Mouse (Mus musculus): ENCODE data around the gene Trp73. TPM values are rescaled to one million over a fixed set of nuclear protein-coding genes. Genes with fewer than 3 reads are reported as not detected.

The Trp73 gene
- total RNA-seq, 2 experiments from 2014 or later = 0.30 to 0.50 TPM

- intact Hi-C loops (cut with DNase I) = loop anchor here (5.0 kb wide), 1 partner anchor 83 kb away; the partner anchor contains the start of gene Smim1
- no peak for DNase-seq (ENCODE audit: low spot score in 2 of 2)
These were observed 30.2 kb downstream of the Trp73 start for GRCm38 (mm10) chr4:154109850-154110243.

GRCm38 (mm10) chr4:154109216-154109849 is 30.7 kb downstream of the Trp73 start:
- intact Hi-C loops (cut with DNase I) = loop anchor here (5.0 kb wide), 1 partner anchor 82 kb away; the partner anchor contains the start of gene Smim1
- DNase-seq (ENCODE audit: low spot score in 2 of 2) = peak; percentile 17 to 74

- DNase-seq (ENCODE audit: low spot score in 2 of 2) = no peak
- intact Hi-C loops (cut with DNase I) = loop anchor here (5.0 kb wide), 1 partner anchor 79 kb away; the partner anchor contains the start of gene Smim1
These were observed 33.4 kb downstream of the Trp73 start for GRCm38 (mm10) chr4:154106497-154107061.

- intact Hi-C loops (cut with DNase I) = loop anchor here (1.0 to 5.0 kb wide), 2 partner anchors 40 to 78 kb away; partner anchors contain the start of gene Smim1
These were observed 34.5 kb downstream of the Trp73 start for GRCm38 (mm10) chr4:154105381-154106001.

DNA sequence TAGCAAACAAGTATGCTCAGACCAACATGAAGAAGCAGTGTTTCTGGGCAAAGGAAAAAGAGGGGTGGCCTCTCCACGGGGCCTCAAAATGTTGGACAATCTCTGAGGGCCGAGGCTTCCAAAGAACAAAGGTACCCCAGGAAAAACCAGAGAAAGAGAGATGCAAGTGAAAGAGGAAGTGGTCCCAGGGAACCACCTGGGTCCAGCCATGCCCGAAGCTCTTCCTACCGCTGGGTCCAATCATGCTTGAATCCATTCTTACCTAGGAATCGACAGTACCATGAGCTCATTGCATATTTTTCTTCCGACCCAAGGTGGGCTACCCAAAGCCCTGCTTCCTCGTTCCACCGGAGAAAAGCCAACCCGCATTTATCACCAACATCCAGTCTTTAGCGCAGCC is 36.1 kb downstream of the Trp73 start:
- no peak for DNase-seq (ENCODE audit: low spot score in 2 of 2)
- intact Hi-C loops (cut with DNase I) = no loop called here

More at GRCm38 (mm10) chr4:154105381-154106001, 34.5 kb downstream of the Trp73 start:
- DNase-seq (ENCODE audit: low spot score in 2 of 2) = peak; percentile 48 to 67

DNA sequence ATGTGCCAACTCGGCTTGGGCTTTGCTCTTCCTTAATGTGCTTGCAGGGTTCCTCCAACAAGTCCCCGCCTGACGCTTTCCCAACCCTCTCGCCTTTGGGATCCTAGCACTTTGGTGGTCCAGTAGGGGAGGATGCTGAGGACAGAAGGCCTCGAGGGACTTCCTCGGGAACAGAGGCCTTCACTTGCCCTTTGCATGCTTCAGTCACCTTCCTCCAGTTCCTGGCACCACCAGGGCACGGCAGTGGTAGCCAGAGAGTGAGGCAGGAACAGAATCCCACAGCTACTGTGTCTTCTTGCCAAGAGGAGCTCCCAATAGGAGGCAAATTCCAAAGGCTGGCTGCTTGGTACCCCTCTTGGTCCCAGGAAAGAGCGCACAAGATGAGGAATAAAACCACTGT is 36.6 kb downstream of the Trp73 start:
- no peak for DNase-seq (ENCODE audit: low spot score in 2 of 2)
- intact Hi-C loops (cut with DNase I) = no loop called here

GRCm38 (mm10) chr4:154099361-154099760 is 40.6 kb downstream of the Trp73 start:
- no peak for DNase-seq (ENCODE audit: low spot score in 2 of 2)
- intact Hi-C loops (cut with DNase I) = no loop called here

DNA sequence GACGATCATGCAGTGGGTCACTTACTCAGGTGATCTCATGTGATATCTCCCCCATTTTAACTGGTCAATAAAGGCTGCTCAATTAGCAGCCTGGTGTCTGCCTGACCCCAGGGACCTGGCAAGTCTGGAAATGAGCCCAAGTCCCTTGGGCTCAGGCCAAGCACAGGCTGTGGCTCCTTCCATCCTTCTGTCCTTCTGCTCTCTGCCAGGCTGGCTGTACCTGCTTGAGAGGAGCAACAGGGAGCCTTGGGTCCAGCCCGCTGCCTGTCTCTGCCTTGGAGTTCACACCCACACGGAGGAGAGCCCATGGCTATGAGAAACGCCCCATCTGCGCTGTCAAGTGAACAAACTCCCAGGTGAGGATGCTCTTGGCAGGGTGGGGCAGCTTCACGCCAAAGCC is 43.9 kb downstream of the Trp73 start:
- no peak for DNase-seq (ENCODE audit: low spot score in 2 of 2)
- intact Hi-C loops (cut with DNase I) = no loop called here

DNA sequence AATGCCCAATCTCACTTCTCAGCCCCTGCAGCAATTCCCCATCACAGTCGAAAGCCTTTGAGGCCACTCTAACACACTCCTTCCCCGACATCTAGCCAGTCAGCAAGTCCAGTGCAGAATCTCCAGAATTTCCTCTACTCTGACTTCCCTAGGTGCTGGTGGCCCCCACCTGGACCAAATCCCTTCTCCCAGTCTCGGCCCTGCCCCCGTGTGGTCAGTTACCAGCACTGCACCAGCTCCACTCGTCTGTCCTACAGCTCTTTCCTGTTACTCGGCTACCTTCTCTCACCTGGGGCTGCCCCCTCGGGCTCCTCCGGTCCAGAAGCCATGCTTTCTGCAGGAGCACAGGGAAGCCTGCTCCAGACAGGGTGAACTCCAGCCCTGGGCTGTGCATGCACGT is 46.8 kb downstream of the Trp73 start:
- intact Hi-C loops (cut with DNase I) = no loop called here
- peak in 1 of 2 experiments; percentile 20 for DNase-seq (ENCODE audit: low spot score in 2 of 2)

DNA sequence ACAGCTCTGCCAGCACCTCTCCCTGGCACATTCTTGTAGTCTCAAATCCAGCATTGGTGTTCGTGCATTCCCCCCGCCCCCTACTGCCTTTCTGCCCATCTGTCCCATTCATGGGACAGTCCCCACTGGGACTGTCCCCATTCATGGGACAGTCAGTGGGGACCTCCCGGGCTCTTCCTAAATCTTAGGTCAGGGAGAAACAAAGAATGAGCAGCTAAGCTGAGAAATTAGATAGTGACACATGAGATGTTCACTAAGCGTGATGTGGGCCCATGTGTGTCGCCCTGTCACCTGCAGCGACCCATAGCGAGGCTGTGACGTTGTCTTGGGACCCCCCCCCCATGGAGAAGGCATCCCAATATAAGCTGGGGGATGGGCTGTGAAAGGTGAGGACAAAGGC is 48.7 kb downstream of the Trp73 start:
- no peak for DNase-seq (ENCODE audit: low spot score in 2 of 2)
- intact Hi-C loops (cut with DNase I) = no loop called here

DNA sequence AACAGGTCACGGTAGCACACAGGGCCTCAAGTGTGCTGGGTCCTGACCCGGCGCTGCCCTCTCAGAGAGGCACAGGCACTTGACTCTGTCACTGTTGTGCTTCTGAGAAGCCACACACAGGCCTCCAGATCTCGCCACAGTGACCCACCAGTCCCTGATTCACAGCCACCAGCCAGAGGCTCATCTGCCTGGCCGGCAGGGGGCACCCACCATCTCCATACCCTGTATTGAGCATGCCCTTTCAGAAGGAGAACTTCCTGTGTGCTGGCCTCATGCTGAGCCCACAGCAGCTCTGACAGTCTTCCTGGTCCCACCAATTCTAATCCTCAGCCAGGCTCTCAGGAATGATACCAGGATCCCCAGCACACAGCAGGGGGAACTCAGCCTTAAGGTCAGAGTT is 50.8 kb downstream of the Trp73 start:
- DNase-seq (ENCODE audit: low spot score in 2 of 2) = no peak
- intact Hi-C loops (cut with DNase I) = no loop called here

DNA sequence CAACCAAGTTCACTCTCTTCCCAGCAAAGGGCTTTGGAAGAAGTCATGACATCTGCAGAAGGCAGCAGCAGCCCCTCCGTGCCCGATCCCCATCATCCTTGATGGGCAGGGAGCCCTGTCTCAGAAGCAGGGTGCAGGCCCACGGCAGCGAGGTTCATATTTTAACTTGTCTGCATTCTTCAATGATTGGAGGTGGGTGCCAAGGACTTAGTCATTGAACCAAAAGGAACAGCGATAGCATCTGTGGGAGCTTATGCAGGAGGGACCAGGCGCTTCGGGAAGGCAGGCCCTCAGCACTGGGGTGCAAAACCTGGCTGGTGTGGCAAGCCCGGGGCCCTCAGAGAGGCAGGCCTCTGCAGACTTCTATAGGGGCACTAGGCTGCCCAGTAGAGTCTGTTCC is 53.6 kb downstream of the Trp73 start:
- DNase-seq (ENCODE audit: low spot score in 2 of 2) = peak in 1 of 2 experiments; percentile 52

DNA sequence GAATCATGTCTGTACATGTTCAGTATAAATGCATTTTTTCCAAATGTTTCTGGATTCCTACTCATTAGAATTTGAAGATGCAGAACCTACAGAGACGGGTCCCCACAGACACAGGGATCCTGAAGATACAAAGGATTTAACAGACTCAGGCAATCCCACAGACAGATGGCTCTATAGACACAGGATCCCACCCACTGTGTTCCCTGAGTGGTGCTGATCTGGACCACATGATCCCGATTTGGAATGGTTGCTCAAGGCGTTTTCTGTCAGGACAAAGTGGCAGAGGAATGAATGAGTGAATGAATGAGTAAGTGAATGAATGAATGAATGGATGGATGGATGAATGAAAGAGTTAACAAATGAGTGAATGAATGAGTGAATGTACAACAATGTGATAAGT is 54.2 kb downstream of the Trp73 start:
- intact Hi-C loops (cut with DNase I) = no loop called here
- DNase-seq (ENCODE audit: low spot score in 2 of 2) = peak; percentile 17 to 77

More for the DNA sequence above, 53.6 kb downstream of the Trp73 start:
- intact Hi-C loops (cut with DNase I) = no loop called here

DNA sequence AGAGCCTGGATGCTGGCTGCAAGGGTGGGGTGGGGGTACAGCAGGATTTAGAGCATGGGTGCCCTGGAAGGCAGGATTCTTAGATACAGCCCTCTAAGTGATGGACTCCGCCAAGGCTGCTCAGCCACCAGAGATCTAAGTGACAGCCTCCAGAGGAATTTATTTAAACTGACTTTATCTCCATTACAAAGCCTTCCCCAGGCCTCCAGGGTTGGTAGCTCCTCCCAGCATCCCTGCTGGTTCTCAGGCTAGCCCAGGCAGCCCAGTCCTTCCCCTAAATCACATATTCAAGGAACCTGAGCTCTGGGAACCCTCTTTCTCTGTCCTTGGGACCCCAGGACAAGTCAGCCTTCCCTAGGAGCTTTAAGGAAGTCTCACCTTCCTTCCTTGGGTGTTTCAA is 58.0 kb downstream of the Trp73 start:
- intact Hi-C loops (cut with DNase I) = no loop called here

GRCm38 (mm10) chr4:154081021-154081420 is 59.0 kb downstream of the Trp73 start:
- intact Hi-C loops (cut with DNase I) = no loop called here
- no peak for DNase-seq (ENCODE audit: low spot score in 2 of 2)

More for the DNA sequence above, 58.0 kb downstream of the Trp73 start:
- DNase-seq (ENCODE audit: low spot score in 2 of 2) = no peak

- DNase-seq (ENCODE audit: low spot score in 2 of 2) = peak; percentile 23 to 70
- intact Hi-C loops (cut with DNase I) = no loop called here
These were observed 59.8 kb downstream of the Trp73 start for GRCm38 (mm10) chr4:154080211-154080610.

DNA sequence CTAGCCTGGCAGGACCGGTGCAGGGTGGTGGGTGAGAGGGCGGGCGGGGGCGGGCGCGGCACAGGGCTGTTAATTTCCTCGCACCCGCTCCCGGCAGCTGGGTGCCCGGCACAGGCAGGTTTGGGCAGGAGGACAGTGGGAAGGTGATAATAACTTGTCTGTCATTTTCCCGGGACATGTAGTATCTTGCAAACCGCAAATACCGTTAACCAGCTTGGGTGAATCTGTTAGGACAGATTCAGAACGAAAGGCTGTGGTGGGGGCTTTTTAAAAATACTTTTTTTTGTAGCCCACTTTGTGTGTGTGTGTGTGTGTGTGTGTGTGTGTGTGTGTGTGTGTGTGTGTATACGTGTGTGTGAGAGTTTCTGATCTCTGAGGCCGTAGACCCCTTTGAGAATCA is 68.1 kb downstream of the Trp73 start:
- intact Hi-C loops (cut with DNase I) = no loop called here
- no peak for DNase-seq (ENCODE audit: low spot score in 2 of 2)

GRCm38 (mm10) chr4:154071521-154071920 is 68.5 kb downstream of the Trp73 start:
- intact Hi-C loops (cut with DNase I) = no loop called here
- no peak for DNase-seq (ENCODE audit: low spot score in 2 of 2)

GRCm38 (mm10) chr4:154070896-154071295 is 69.1 kb downstream of the Trp73 start:
- intact Hi-C loops (cut with DNase I) = no loop called here

More at GRCm38 (mm10) chr4:154070896-154071295, 69.1 kb downstream of the Trp73 start:
- no peak for DNase-seq (ENCODE audit: low spot score in 2 of 2)

Data from left cerebral cortex, postnatal 25 days (tissue).